Mouse (Mus musculus): ENCODE measurements around the gene Ccin. TPM values are rescaled to one million over a fixed set of nuclear protein-coding genes. Genes with fewer than 3 reads are reported as not detected.

The Ccin gene
- total and polyA plus RNA-seq, 3 experiments = not detected

GRCm38 (mm10) chr4:44010893-44011292, 27.6 kb downstream of the Ccin start:
- dilution Hi-C loops (cut with MboI; ENCODE audit: extremely low pct_ligation_motif_present, extremely low pct_unique_long_range_greater_than_20kb, low sequenced_read_pairs) = no loop called here
- Histone ChIP-seq H3K27me3 (replicated peaks) (no peaks in the 10 kb centered on the region), H3K4me3 (replicated peaks in 1 of 3; ENCODE audit: low read depth in 2 of 3, low read length in 2 of 3, poor library complexity in 1 of 3) (no peak overlapping the region), H3K79me2 (replicated peaks; ENCODE audit: control insufficient read depth, extremely low read depth, insufficient read depth, poor library complexity, severe bottlenecking) (peaks cover 33% of the 10 kb centered on the region), H3K4me1 (ENCODE audit: control insufficient read depth in 1 of 2, insufficient read depth in 2 of 2) (peaks cover 5 to 27% of the 10 kb centered on the region in 2 experiments; a peak in 3 of 4 replicates), H3K9ac (ENCODE audit: insufficient read depth, low read depth) (no peak overlapping the region), H3K27ac (ENCODE audit: insufficient read depth, low read depth) (no peak overlapping the region), H3K9me3 (replicated peaks; ENCODE audit: low read length) (no peaks in the 10 kb centered on the region), H3K36me3 (replicated peaks in 1 of 2; ENCODE audit: control insufficient read depth in 1 of 2, insufficient read depth in 1 of 2, low read length in 1 of 2) (peaks cover 2 to 38% of the 10 kb centered on the region in 2 experiments), H3K4me2 (ENCODE audit: insufficient read depth, low read depth, poor library complexity, severe bottlenecking) (no peak overlapping the region)
- TF ChIP-seq GABPA (IDR thresholded peaks at IDR 0.05; ENCODE audit: insufficient replicate concordance, low read depth, low read length) (no peak), RCOR1 (conservative IDR thresholded peaks at IDR 0.05; ENCODE audit: low read depth, low read length) (no peak), MXI1 (IDR thresholded peaks at IDR 0.05; ENCODE audit: low read depth, low read length) (no peak), ZNF384 (IDR thresholded peaks at IDR 0.05; ENCODE audit: low read depth, low read length) (no peak), POLR2AphosphoS2 (IDR thresholded peaks at IDR 0.05; ENCODE audit: low read depth, low read length) (no peak), EP300 (IDR thresholded peaks at IDR 0.05; ENCODE audit: low read length) (no peak), ETS1 (conservative IDR thresholded peaks at IDR 0.05; ENCODE audit: low read depth, low read length) (no peak), RAD21 (IDR thresholded peaks at IDR 0.05; ENCODE audit: low read depth, low read length) (no peak), PAX5 (IDR thresholded peaks at IDR 0.05; ENCODE audit: low read length) (no peak), KAT2A (IDR thresholded peaks at IDR 0.05; ENCODE audit: insufficient replicate concordance, low read length) (no peak), NRF1 (IDR thresholded peaks at IDR 0.05; ENCODE audit: low read depth, low read length) (no peak), CHD1 (IDR thresholded peaks at IDR 0.05; ENCODE audit: low read depth, low read length) (no peak), ELF1 (IDR thresholded peaks at IDR 0.05; ENCODE audit: low read depth, low read length) (no peak), IRF4 (IDR thresholded peaks at IDR 0.05; ENCODE audit: low read depth, low read length) (no peak), JUN (IDR thresholded peaks at IDR 0.05; ENCODE audit: insufficient read depth, low read depth, low read length) (no peak), JUND (conservative IDR thresholded peaks at IDR 0.05; ENCODE audit: low read depth, low read length) (no peak), MAFK (IDR thresholded peaks at IDR 0.05; ENCODE audit: insufficient replicate concordance, low read length) (no peak)
- DNase-seq (ENCODE audit: extremely low read depth) = no peak
- in situ Hi-C loops (cut with MboI; ENCODE audit: low pct_ligation_motif_present, low pct_unique_long_range_greater_than_20kb, low sequenced_read_pairs) = no loop called here

- H3K79me2 ChIP-seq (replicated peaks; ENCODE audit: control insufficient read depth, extremely low read depth, insufficient read depth, poor library complexity, severe bottlenecking) = peaks cover 43% of the 10 kb centered on the region
- peaks cover 6 to 36% of the 10 kb centered on the region in 2 experiments; a peak in 3 of 4 replicates for H3K4me1 ChIP-seq (ENCODE audit: control insufficient read depth in 1 of 2, insufficient read depth in 2 of 2)
- no peak for DNase-seq (ENCODE audit: extremely low read depth)
- in situ Hi-C loops (cut with MboI; ENCODE audit: low pct_ligation_motif_present, low pct_unique_long_range_greater_than_20kb, low sequenced_read_pairs) (no loop called here), dilution Hi-C loops (cut with MboI; ENCODE audit: extremely low pct_ligation_motif_present, extremely low pct_unique_long_range_greater_than_20kb, low sequenced_read_pairs) (no loop called here)
- TF ChIP-seq JUN (IDR thresholded peaks at IDR 0.05; ENCODE audit: insufficient read depth, low read depth, low read length) = no peak
- peak; percentile 19; the same call in 1 of the 2 replicates for TF ChIP-seq ZNF384 (IDR thresholded peaks at IDR 0.05; ENCODE audit: low read depth, low read length)
- TF ChIP-seq TBP (conservative IDR thresholded peaks at IDR 0.05; ENCODE audit: low read depth, low read length) = no peak
- peak overlapping the region; percentile 63 to 90 (median 85) for H3K4me3 ChIP-seq (replicated peaks in 1 of 3; ENCODE audit: low read depth in 2 of 3, low read length in 2 of 3, poor library complexity in 1 of 3)
- no peak overlapping the region for H3K27ac ChIP-seq (ENCODE audit: insufficient read depth, low read depth)
- H3K36me3 ChIP-seq (replicated peaks in 1 of 2; ENCODE audit: control insufficient read depth in 1 of 2, insufficient read depth in 1 of 2, low read length in 1 of 2) = peaks cover 2 to 43% of the 10 kb centered on the region in 2 experiments
- peak overlapping the region; percentile 98 for H3K9ac ChIP-seq (ENCODE audit: insufficient read depth, low read depth)
- H3K4me2 ChIP-seq (ENCODE audit: insufficient read depth, low read depth, poor library complexity, severe bottlenecking) = peak overlapping the region; percentile 67
- H3K27me3 ChIP-seq (replicated peaks) = no peaks in the 10 kb centered on the region
- no peaks in the 10 kb centered on the region for H3K9me3 ChIP-seq (replicated peaks; ENCODE audit: low read length)
Observed at GRCm38 (mm10) chr4:44011799-44012198, 28.5 kb downstream of the Ccin start.
